Mouse (Mus musculus): ENCODE measurements at regions not wholly inside any gene's neighbourhood (a gene's known extent, or its start where the extent isn't known, plus 50 kb on each side); places are given as distances from the start of the nearest gene placed in this dataset.

DNA sequence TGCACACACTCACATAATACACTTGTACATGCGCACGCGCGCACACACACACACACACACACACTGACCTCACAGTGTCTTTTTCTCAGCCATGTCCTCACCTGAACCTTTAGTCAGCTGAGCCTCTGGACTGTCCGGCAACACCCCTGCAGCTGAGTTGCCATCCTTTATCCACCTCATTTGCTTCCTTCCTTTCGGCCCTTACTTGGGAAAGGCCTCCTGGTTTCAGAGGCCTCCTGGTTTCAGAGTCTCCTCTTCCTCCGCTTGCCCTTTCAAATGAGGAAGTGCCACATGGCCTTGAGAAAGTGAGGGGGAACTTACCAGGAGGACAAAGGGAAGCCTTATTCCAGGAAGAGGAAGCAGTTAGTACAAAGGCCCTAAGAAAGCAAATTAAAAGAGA lies 128.0 kb downstream of the Zfp706 start:
- TF ChIP-seq CTCF (IDR thresholded peaks at IDR 0.05; ENCODE audit: control insufficient read depth, insufficient read depth, insufficient replicate concordance, low read depth, low read length) (no peak), POLR2A (IDR thresholded peaks at IDR 0.05; ENCODE audit: control insufficient read depth, low read depth, low read length) (no peak)

All from testis, adult 2 months (tissue).